Mouse (Mus musculus): Measurements from ENCODE around the gene Gmds. TPM values are rescaled to one million over a fixed set of nuclear protein-coding genes. Genes with fewer than 3 reads are reported as not detected.

The Gmds gene
- polyA plus RNA-seq, 1 experiment: 5.2 TPM

- Histone ChIP-seq H3K4me3 (ENCODE audit: control insufficient read depth, low read depth, low read length) (peak overlapping the region; percentile 40; the same call in 1 of the 2 replicates), H3K36me3 (ENCODE audit: control insufficient read depth, insufficient read depth, low read length) (no peaks in the 10 kb centered on the region), H3K27me3 (ENCODE audit: control insufficient read depth, insufficient read depth, low read length) (peaks cover 15% of the 10 kb centered on the region), H3K27ac (ENCODE audit: control insufficient read depth, insufficient read depth, low read depth, low read length) (no peak overlapping the region), H3K4me1 (ENCODE audit: control insufficient read depth, insufficient read depth, low read length) (peaks cover 29% of the 10 kb centered on the region)
- TF ChIP-seq CTCF (IDR thresholded peaks at IDR 0.05; ENCODE audit: control insufficient read depth, insufficient read depth, insufficient replicate concordance, low read depth, low read length): no peak
- no peak for TF ChIP-seq POLR2A (IDR thresholded peaks at IDR 0.05; ENCODE audit: control insufficient read depth, low read depth, low read length)
Measured at GRCm38 (mm10) chr13:31801703-31802305, 536.7 kb downstream of the Gmds start.

GRCm38 (mm10) chr13:31800581-31801576, 537.7 kb downstream of the Gmds start:
- peak overlapping the region; percentile 40; the same call in 1 of the 2 replicates for H3K4me3 ChIP-seq (ENCODE audit: control insufficient read depth, low read depth, low read length)
- H3K36me3 ChIP-seq (ENCODE audit: control insufficient read depth, insufficient read depth, low read length): no peaks in the 10 kb centered on the region
- peaks cover 15% of the 10 kb centered on the region for H3K27me3 ChIP-seq (ENCODE audit: control insufficient read depth, insufficient read depth, low read length)
- no peak overlapping the region for H3K27ac ChIP-seq (ENCODE audit: control insufficient read depth, insufficient read depth, low read depth, low read length)
- H3K4me1 ChIP-seq (ENCODE audit: control insufficient read depth, insufficient read depth, low read length): peaks cover 21% of the 10 kb centered on the region
- TF ChIP-seq CTCF (IDR thresholded peaks at IDR 0.05; ENCODE audit: control insufficient read depth, insufficient read depth, insufficient replicate concordance, low read depth, low read length) (peak; percentile 62; the same call in 1 of the 2 replicates), POLR2A (IDR thresholded peaks at IDR 0.05; ENCODE audit: control insufficient read depth, low read depth, low read length) (no peak)

DNA sequence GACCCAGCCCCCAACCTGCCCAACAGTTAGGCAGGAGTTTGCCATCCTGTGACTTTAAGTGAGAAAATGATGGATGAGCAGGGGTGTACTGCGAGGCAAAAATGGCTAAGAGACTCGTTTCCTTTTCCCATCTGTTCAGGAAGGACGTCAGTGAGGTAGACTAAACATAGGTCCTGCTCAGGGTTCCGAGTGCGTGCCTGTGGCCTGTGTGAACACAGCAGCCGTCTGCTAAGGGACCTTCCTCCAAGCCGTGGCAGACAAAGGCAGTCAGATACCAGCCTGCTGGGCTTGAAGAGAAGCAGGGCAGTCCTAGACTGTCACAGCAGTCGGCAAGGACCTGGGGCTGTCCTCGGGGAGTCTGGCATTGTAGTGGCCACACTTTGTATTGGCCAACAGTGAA, 540.5 kb downstream of the Gmds start:
- Histone ChIP-seq H3K4me1 (ENCODE audit: control insufficient read depth, insufficient read depth, low read length) (peaks cover 8% of the 10 kb centered on the region), H3K36me3 (ENCODE audit: control insufficient read depth, insufficient read depth, low read length) (no peaks in the 10 kb centered on the region), H3K4me3 (ENCODE audit: control insufficient read depth, low read depth, low read length) (no peak overlapping the region), H3K27me3 (ENCODE audit: control insufficient read depth, insufficient read depth, low read length) (peaks cover 7% of the 10 kb centered on the region), H3K27ac (ENCODE audit: control insufficient read depth, insufficient read depth, low read depth, low read length) (no peak overlapping the region)
- TF ChIP-seq CTCF (IDR thresholded peaks at IDR 0.05; ENCODE audit: control insufficient read depth, insufficient read depth, insufficient replicate concordance, low read depth, low read length): no peak
- no peak for TF ChIP-seq POLR2A (IDR thresholded peaks at IDR 0.05; ENCODE audit: control insufficient read depth, low read depth, low read length)

- peaks cover 7% of the 10 kb centered on the region for H3K4me1 ChIP-seq (ENCODE audit: control insufficient read depth, insufficient read depth, low read length)
- H3K27ac ChIP-seq (ENCODE audit: control insufficient read depth, insufficient read depth, low read depth, low read length): no peak overlapping the region
- H3K4me3 ChIP-seq (ENCODE audit: control insufficient read depth, low read depth, low read length): no peak overlapping the region
- no peaks in the 10 kb centered on the region for H3K36me3 ChIP-seq (ENCODE audit: control insufficient read depth, insufficient read depth, low read length)
- H3K27me3 ChIP-seq (ENCODE audit: control insufficient read depth, insufficient read depth, low read length): peaks cover 6% of the 10 kb centered on the region
- no peak for TF ChIP-seq POLR2A (IDR thresholded peaks at IDR 0.05; ENCODE audit: control insufficient read depth, low read depth, low read length)
Measured at GRCm38 (mm10) chr13:31797346-31797745, 541.2 kb downstream of the Gmds start.

DNA sequence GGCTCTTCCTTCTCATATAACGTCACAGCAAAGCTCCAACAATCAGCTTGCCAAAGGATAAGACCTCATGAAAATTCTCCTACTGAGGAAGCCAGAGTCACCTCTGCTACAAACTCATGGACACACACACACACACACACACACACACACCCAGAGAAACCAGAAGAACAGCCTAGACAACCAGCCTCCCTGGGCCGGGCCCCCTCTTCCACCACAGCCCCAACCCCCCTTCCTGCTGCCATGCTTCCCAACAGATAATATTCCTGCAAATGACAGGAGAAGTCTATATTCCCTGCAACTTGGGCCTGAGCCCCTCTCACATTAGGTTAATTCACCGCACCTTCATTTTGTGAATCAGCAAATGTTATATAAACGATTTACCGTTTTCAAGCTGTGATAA, 545.4 kb downstream of the Gmds start:
- no peak overlapping the region for H3K27ac ChIP-seq (ENCODE audit: control insufficient read depth, insufficient read depth, low read depth, low read length)
- no peak overlapping the region for H3K4me3 ChIP-seq (ENCODE audit: control insufficient read depth, low read depth, low read length)
- H3K36me3 ChIP-seq (ENCODE audit: control insufficient read depth, insufficient read depth, low read length): no peaks in the 10 kb centered on the region
- no peaks in the 10 kb centered on the region for H3K27me3 ChIP-seq (ENCODE audit: control insufficient read depth, insufficient read depth, low read length)
- TF ChIP-seq POLR2A (IDR thresholded peaks at IDR 0.05; ENCODE audit: control insufficient read depth, low read depth, low read length) (no peak), CTCF (IDR thresholded peaks at IDR 0.05; ENCODE audit: control insufficient read depth, insufficient read depth, insufficient replicate concordance, low read depth, low read length) (no peak)
- no peaks in the 10 kb centered on the region; the same call in 1 of the 2 replicates for H3K4me1 ChIP-seq (ENCODE audit: control insufficient read depth, insufficient read depth, low read length)

GRCm38 (mm10) chr13:31792480-31793132, 545.9 kb downstream of the Gmds start:
- no peak overlapping the region for H3K4me3 ChIP-seq (ENCODE audit: control insufficient read depth, low read depth, low read length)

DNA sequence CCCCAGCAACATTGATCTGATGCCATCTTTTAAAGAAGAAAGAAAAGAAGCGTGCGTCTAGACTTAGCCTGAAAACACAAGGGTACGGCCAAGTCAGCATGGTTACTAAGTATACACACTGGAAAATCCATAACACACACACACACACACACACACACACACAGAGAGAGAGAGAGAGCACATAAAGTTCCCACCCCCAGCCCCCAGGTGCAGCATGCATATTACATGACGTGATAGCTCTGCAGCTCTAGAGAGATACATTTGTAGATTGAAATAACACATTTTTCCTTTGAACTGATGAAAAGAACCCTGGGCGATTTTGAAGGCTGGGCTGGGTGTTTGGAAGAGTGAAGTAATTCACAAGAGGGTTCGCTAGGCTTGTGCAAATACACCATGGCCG, 553.8 kb downstream of the Gmds start:
- no peak overlapping the region for H3K27ac ChIP-seq (ENCODE audit: control insufficient read depth, insufficient read depth, low read depth, low read length)
- no peaks in the 10 kb centered on the region for H3K27me3 ChIP-seq (ENCODE audit: control insufficient read depth, insufficient read depth, low read length)
- peaks cover 2% of the 10 kb centered on the region; the same call in 1 of the 2 replicates for H3K4me1 ChIP-seq (ENCODE audit: control insufficient read depth, insufficient read depth, low read length)
- no peak for TF ChIP-seq CTCF (IDR thresholded peaks at IDR 0.05; ENCODE audit: control insufficient read depth, insufficient read depth, insufficient replicate concordance, low read depth, low read length)
- no peak for TF ChIP-seq POLR2A (IDR thresholded peaks at IDR 0.05; ENCODE audit: control insufficient read depth, low read depth, low read length)
- no peaks in the 10 kb centered on the region for H3K36me3 ChIP-seq (ENCODE audit: control insufficient read depth, insufficient read depth, low read length)
- no peak overlapping the region for H3K4me3 ChIP-seq (ENCODE audit: control insufficient read depth, low read depth, low read length)

More at GRCm38 (mm10) chr13:31792480-31793132, 545.9 kb downstream of the Gmds start:
- H3K36me3 ChIP-seq (ENCODE audit: control insufficient read depth, insufficient read depth, low read length): no peaks in the 10 kb centered on the region
- H3K4me1 ChIP-seq (ENCODE audit: control insufficient read depth, insufficient read depth, low read length): no peaks in the 10 kb centered on the region; the same call in 1 of the 2 replicates
- no peak overlapping the region for H3K27ac ChIP-seq (ENCODE audit: control insufficient read depth, insufficient read depth, low read depth, low read length)
- no peak for TF ChIP-seq POLR2A (IDR thresholded peaks at IDR 0.05; ENCODE audit: control insufficient read depth, low read depth, low read length)
- peak; percentile 76 for TF ChIP-seq CTCF (IDR thresholded peaks at IDR 0.05; ENCODE audit: control insufficient read depth, insufficient read depth, insufficient replicate concordance, low read depth, low read length)
- H3K27me3 ChIP-seq (ENCODE audit: control insufficient read depth, insufficient read depth, low read length): no peaks in the 10 kb centered on the region

All from testis, adult 2 months (tissue).